15 mouse cellular contexts compared by ENCODE assay signal in genomic region chr14:56581117-56581516, GRCm38 (mm10). TPM values are rescaled to one million over a fixed set of nuclear protein-coding genes. Genes with fewer than 3 reads are reported as not detected.
DNase-seq lines count a peak whose midpoint lies in the region; ATAC-seq and TF ChIP-seq lines count a peak whose summit lies in the region.
"Had no signal": no experiment of that assay in that cellular context is flagged by ENCODE, and none has a peak within 500 bp of the region (broad histone marks: within the 10 kb centered on the region; RNA-seq: fewer than 3 reads in every experiment).

No protein-coding gene starts in this region.

- peak; percentile 75; the same call in 1 of the 2 replicates for ATAC-seq in heart, embryonic 14.5 days (ENCODE audit: insufficient number of reproducible peaks, insufficient read depth, low FRiP score, low read depth)
- no peak for ATAC-seq in hindbrain, embryonic 13.5 days (ENCODE audit: low FRiP score)
- ATAC-seq in midbrain, embryonic 11.5 days (ENCODE audit: low FRiP score) = no peak
- ATAC-seq: forebrain, embryonic 16.5 days; intestine, embryonic 16.5 days had no signal

- no peak overlapping the region for H3K9ac ChIP-seq in heart, embryonic 14.5 days (ENCODE audit: low read length)
- no peak overlapping the region for H3K9ac ChIP-seq in hindbrain, embryonic 13.5 days
- no peak overlapping the region for H3K9ac ChIP-seq in midbrain, embryonic 11.5 days (ENCODE audit: low read length)
- H3K9ac ChIP-seq: liver, embryonic 15.5 days had no signal

- H3K4me2 ChIP-seq in heart, embryonic 14.5 days (ENCODE audit: low read length) = no peak overlapping the region
- no peak overlapping the region for H3K4me2 ChIP-seq in hindbrain, embryonic 13.5 days
- no peak overlapping the region for H3K4me2 ChIP-seq in midbrain, embryonic 11.5 days
- H3K4me2 ChIP-seq: liver, embryonic 15.5 days had no signal

- H3K4me1 ChIP-seq in heart, embryonic 14.5 days (ENCODE audit: control insufficient read depth in 2 of 2, insufficient read depth in 2 of 2, low read length in 2 of 2) = peaks cover 15 to 21% of the 10 kb centered on the region in 2 experiments
- no peaks in the 10 kb centered on the region for H3K4me1 ChIP-seq in hindbrain, embryonic 13.5 days (replicated peaks)
- no peaks in the 10 kb centered on the region for H3K4me1 ChIP-seq in midbrain, embryonic 11.5 days (ENCODE audit: control insufficient read depth, insufficient read depth, low read length)

- WGBS in heart, embryonic 14.5 days = 19% methylated on average over 5 of the region's 5 CpGs
- WGBS in hindbrain, embryonic 13.5 days = 71% methylated on average over 5 of the region's 5 CpGs
- WGBS in midbrain, embryonic 11.5 days = 70% methylated on average over 5 of the region's 5 CpGs

- peaks cover 1% of the 10 kb centered on the region for H3K79me3 ChIP-seq in C2C12 (ENCODE audit: low read depth)

- H3K27me3 ChIP-seq in heart, embryonic 14.5 days (ENCODE audit: control insufficient read depth, insufficient read depth, low read length) = no peaks in the 10 kb centered on the region
- no peaks in the 10 kb centered on the region for H3K27me3 ChIP-seq in C2C12 (ENCODE audit: control insufficient read depth, insufficient read depth, insufficient read length)
- H3K27me3 ChIP-seq in hindbrain, embryonic 13.5 days = no peaks in the 10 kb centered on the region
- no peaks in the 10 kb centered on the region for H3K27me3 ChIP-seq in midbrain, embryonic 11.5 days (ENCODE audit: control insufficient read depth, insufficient read depth, low read length)
- H3K27me3 ChIP-seq: liver, embryonic 15.5 days had no signal

- H3K79me2 ChIP-seq in C2C12 (ENCODE audit: control insufficient read depth, insufficient read depth) = peaks cover 7% of the 10 kb centered on the region

- DNase-seq in adrenal gland, postnatal 14 days = peak; percentile 23
- DNase-seq in adrenal gland, postnatal 25 days = no peak
- no peak for DNase-seq in heart, postnatal 36 days
- peak; percentile 16 for DNase-seq in mesoderm, embryonic 11.5 days (ENCODE audit: low read depth, low spot score)
- DNase-seq in midbrain, embryonic 11.5 days (ENCODE audit: low spot score, missing footprints) = no peak
- DNase-seq: cerebellum, postnatal 14 days; kidney, postnatal 10 days; left cerebral cortex, postnatal 4 days; lung, postnatal 4 days had no signal

- peak overlapping the region; percentile 73 to 78 for H3K27ac ChIP-seq in heart, embryonic 14.5 days (replicated peaks in 1 of 2; ENCODE audit: control insufficient read depth in 1 of 2, insufficient read depth in 1 of 2, low read depth in 2 of 2, low read length in 2 of 2)
- no peak overlapping the region for H3K27ac ChIP-seq in hindbrain, embryonic 13.5 days
- H3K27ac ChIP-seq in midbrain, embryonic 11.5 days (ENCODE audit: low read depth, low read length) = no peak overlapping the region
- H3K27ac ChIP-seq: liver, embryonic 15.5 days had no signal

- H3K9me3 ChIP-seq in heart, embryonic 14.5 days (ENCODE audit: control insufficient read depth, low read length) = no peaks in the 10 kb centered on the region
- no peaks in the 10 kb centered on the region for H3K9me3 ChIP-seq in hindbrain, embryonic 13.5 days
- no peaks in the 10 kb centered on the region for H3K9me3 ChIP-seq in midbrain, embryonic 11.5 days (ENCODE audit: control insufficient read depth, low read length)
- H3K9me3 ChIP-seq: liver, embryonic 15.5 days had no signal

- TF ChIP-seq CTCF in C2C12 (IDR thresholded peaks at IDR 0.05; ENCODE audit: control insufficient read depth, insufficient read depth, insufficient read length) = no peak

- intact Hi-C loops in heart, postnatal 36 days (cut with DNase I) = no loop called here

- H3K4me3 ChIP-seq in heart, embryonic 14.5 days (ENCODE audit: control insufficient read depth in 1 of 2, insufficient read depth in 1 of 2, low read depth in 1 of 2, low read length in 2 of 2) = no peak overlapping the region
- H3K4me3 ChIP-seq in C2C12 (ENCODE audit: insufficient read depth, poor library complexity, severe bottlenecking) = no peak overlapping the region
- no peak overlapping the region for H3K4me3 ChIP-seq in hindbrain, embryonic 13.5 days
- no peak overlapping the region for H3K4me3 ChIP-seq in midbrain, embryonic 11.5 days (ENCODE audit: low read depth, low read length)
- H3K4me3 ChIP-seq: liver, embryonic 15.5 days had no signal

- peaks cover 28% of the 10 kb centered on the region for H3K36me3 ChIP-seq in heart, embryonic 14.5 days (ENCODE audit: control insufficient read depth, insufficient read depth, low read length)
- H3K36me3 ChIP-seq in C2C12 (ENCODE audit: control insufficient read depth, insufficient read depth) = peaks cover 14% of the 10 kb centered on the region
- no peaks in the 10 kb centered on the region for H3K36me3 ChIP-seq in hindbrain, embryonic 13.5 days
- no peaks in the 10 kb centered on the region for H3K36me3 ChIP-seq in midbrain, embryonic 11.5 days (ENCODE audit: control insufficient read depth, insufficient read depth, low read length)

- no peak overlapping the region for H3ac ChIP-seq in C2C12 (ENCODE audit: control insufficient read depth, insufficient read length, low read depth)

TF ChIP-seq in C2C12, 6 proteins besides CTCF, POLR2A, EP300 and RAD21:
- TF ChIP-seq MYOD1 (IDR thresholded peaks at IDR 0.05; ENCODE audit: control insufficient read depth, insufficient read length, low read depth) (peak; percentile 49), MAX (IDR thresholded peaks at IDR 0.05) (no peak)

RNA-seq across cellular contexts. Expression of gene Parp4, which starts 5.7 kb away (rescaled TPM):
- total RNA-seq in adrenal gland, postnatal 14 days (2021) = 25.5 and 26.7 TPM in 2 replicates
- total RNA-seq in adrenal gland, postnatal 25 days (2021) = 31.9 and 39.1 TPM in 2 replicates
- 12.5 TPM in 2 replicates for polyA plus RNA-seq in heart, embryonic 14.5 days (2014; fragmentation: Nextera tagmentation; extraction: Ambion mirVana)
- total RNA-seq in heart, postnatal 36 days (2021) = 10 to 100 TPM; 27.9 to 31.1 TPM
- polyA plus RNA-seq in C2C12 (2012; fragmentation: generic; extraction: Trizol) = 4.6 TPM
- polyA plus RNA-seq in hindbrain, embryonic 13.5 days (2015; fragmentation: Nextera tagmentation; extraction: Ambion mirVana) = 1.6 and 1.7 TPM in 2 replicates
- polyA plus RNA-seq in midbrain, embryonic 11.5 days (2014; fragmentation: Nextera tagmentation; extraction: Ambion mirVana) = 1.3 and 1.5 TPM in 2 replicates

RNA-seq across cellular contexts. Expression of gene Cenpj, which starts 5.9 kb away (rescaled TPM):
- total RNA-seq in adrenal gland, postnatal 14 days (2021) = 8.7 and 9.5 TPM in 2 replicates
- 13.5 and 13.7 TPM in 2 replicates for total RNA-seq in adrenal gland, postnatal 25 days (2021)
- polyA plus RNA-seq in heart, embryonic 14.5 days (2014; fragmentation: Nextera tagmentation; extraction: Ambion mirVana) = 8.2 and 8.6 TPM in 2 replicates
- 1 to 10 TPM; 2.5 to 3.1 TPM for total RNA-seq in heart, postnatal 36 days (2021)
- polyA plus RNA-seq in C2C12 (2012; fragmentation: generic; extraction: Trizol) = 2.5 TPM
- polyA plus RNA-seq in hindbrain, embryonic 13.5 days (2015; fragmentation: Nextera tagmentation; extraction: Ambion mirVana) = 7.3 and 8.2 TPM in 2 replicates
- polyA plus RNA-seq in midbrain, embryonic 11.5 days (2014; fragmentation: Nextera tagmentation; extraction: Ambion mirVana) = 24.4 and 26.6 TPM in 2 replicates

Comparison
In these comparisons a context has a peak if more than half of its experiments do, and no peak if none do; other contexts are left out.
1. DNase-seq: peak in adrenal gland, postnatal 14 days (single experiment) and mesoderm, embryonic 11.5 days (single experiment); none in adrenal gland, postnatal 25 days (single experiment), heart, postnatal 36 days (0 of 2) and midbrain, embryonic 11.5 days (single experiment).
2. H3K27ac ChIP-seq: peak in heart, embryonic 14.5 days (2 of 2); none in hindbrain, embryonic 13.5 days (single experiment) and midbrain, embryonic 11.5 days (single experiment).